Mouse (Mus musculus) heart, adult 2 months (tissue): ENCODE measurements around the gene Taok1. TPM values are rescaled to one million over a fixed set of nuclear protein-coding genes. Genes with fewer than 3 reads are reported as not detected.

Source experiments
- DNase-seq, 2 experiments: peaks; one replicate each; pipeline ENCODE4 v3.0.0; 2021
- H3K27ac ChIP-seq: fragments of 200-600 bp; 2 replicates; pipeline ENCODE4 v1.8.1; 2022
- H3K27me3 ChIP-seq: fragments of 200-500 bp; 2 replicates; pipeline ENCODE4 v1.6.1; 2012; ENCODE audit warnings: mild to moderate bottlenecking, low read length, inconsistent platforms, mixed read lengths; ENCODE audit not compliant: control insufficient read depth, insufficient read depth
- H3K36me3 ChIP-seq: fragments of 200-500 bp; 2 replicates; pipeline ENCODE4 v1.6.1; 2012; ENCODE audit warnings: low read length, inconsistent platforms; ENCODE audit not compliant: control insufficient read depth, insufficient read depth
- H3K4me1 ChIP-seq: fragments of 200-500 bp; 2 replicates; pipeline ENCODE4 v1.6.1; 2011; ENCODE audit warnings: low read length; ENCODE audit not compliant: control insufficient read depth, insufficient read depth
- H3K4me3 ChIP-seq: fragments of 200-600 bp; 2 replicates; pipeline ENCODE4 v1.8.1; 2022
- H3K79me2 ChIP-seq: fragments of 200-500 bp; replicated peaks from 2 replicates; pipeline ENCODE4 v1.6.1; 2012; ENCODE audit warnings: mild to moderate bottlenecking, inconsistent platforms, low read length, moderate library complexity, mixed read lengths; ENCODE audit not compliant: control insufficient read depth, insufficient read depth
- H3K9ac ChIP-seq: fragments of 200-500 bp; 2 replicates; pipeline ENCODE4 v1.6.1; 2012; ENCODE audit warnings: low read depth, mild to moderate bottlenecking, control low read depth, inconsistent platforms, low read length, mixed read lengths
- CTCF ChIP-seq: fragments of 200-600 bp; IDR thresholded peaks from 2 replicates; pipeline ENCODE4 v1.8.1; 2022; ENCODE audit warnings: antibody characterized with exemption, mild to moderate bottlenecking, moderate library complexity
- EP300 ChIP-seq: fragments of 200-500 bp; IDR thresholded peaks from 2 replicates; pipeline ENCODE4 v1.6.1; 2011; ENCODE audit warnings: low read depth, low read length, control low read depth; ENCODE audit not compliant: insufficient read depth
- POLR2A ChIP-seq: fragments of 200-500 bp; IDR thresholded peaks from 2 replicates; pipeline ENCODE4 v1.6.1; 2011; ENCODE audit warnings: mild to moderate bottlenecking, low read depth, low read length, control low read depth; ENCODE audit not compliant: insufficient read depth
- WGBS: fragments of 180-500 bp; shearing (Covaris S2); methylation state at CpG from one replicate; pipeline ENCODE4 v1.1.7; 2018; 5-methylcytosine and 5-hydroxymethylcytosine counted together
- intact Hi-C: fragments of 180-260 bp; cut with DNase I; formaldehyde crosslinking; loops from one replicate; pipeline ENCODE4 v1.15.1; 2025
- polyA plus RNA-seq: library from polyadenylated mRNA; depleted of rRNA; stranded (reverse); fragments of >200 nt; gene quantifications from 2 replicates; pipeline ENCODE4 v1.2.3, GENCODE M21; 2012
- total RNA-seq, 2 experiments: library from RNA; stranded (reverse); gene quantifications; 2 replicates each; pipeline ENCODE4 v1.2.3; 2021

Gene Taok1
- total and polyA plus RNA-seq, 3 experiments = 7.8 to 56.8 (median 50.9) TPM

- Histone ChIP-seq H3K79me2 (peaks cover 5% of the 10 kb centered on the region), H3K4me3 (no peak overlapping the region; the same call in 1 of the 2 replicates), H3K9ac (no peak overlapping the region), H3K4me1 (peaks cover 12% of the 10 kb centered on the region), H3K27me3 (no peaks in the 10 kb centered on the region), H3K27ac (peak overlapping the region; percentile 96; the same call in 1 of the 2 replicates), H3K36me3 (no peaks in the 10 kb centered on the region; the same call in 1 of the 2 replicates)
- no peak for TF ChIP-seq EP300
- intact Hi-C loops = loop anchor here (5.0 to 10.0 kb wide), 3 partner anchors 117 to 314 kb away; partner anchors contain the start of genes Ssh2 and Taok1
- WGBS = 76% methylated on average over 6 of the region's 6 CpGs
- DNase-seq = no peak
Measured at GRCm38 (mm10) chr11:77490451-77490850, 117.2 kb downstream of the Taok1 start.

- H3K36me3 ChIP-seq = no peaks in the 10 kb centered on the region; the same call in 1 of the 2 replicates
- no peaks in the 10 kb centered on the region for H3K27me3 ChIP-seq
- H3K4me3 ChIP-seq = peak within 1 kb of the TSS; percentile 66
- DNase-seq = peak; percentile 79 to 83
- peaks cover 3% of the 10 kb centered on the region; the same call in 1 of the 2 replicates for H3K79me2 ChIP-seq
- TF ChIP-seq POLR2A (peak; percentile 38; the same call in 1 of the 2 replicates), CTCF (no peak)
- intact Hi-C loops = loop anchor here (5.0 to 10.0 kb wide), 3 partner anchors 118 to 315 kb away; partner anchors contain the start of genes Ssh2 and Taok1
- peaks cover 9% of the 10 kb centered on the region for H3K4me1 ChIP-seq
- H3K27ac ChIP-seq = peak within 1 kb of the TSS; percentile 45
- peak within 1 kb of the TSS; percentile 86 for H3K9ac ChIP-seq
- WGBS = 4% methylated on average over 61 of the region's 87 CpGs
Measured at GRCm38 (mm10) chr11:77489591-77490235, 117.9 kb downstream of the Taok1 start, which contains the start of gene Ankrd13b. Gene Ankrd13b, minus strand, starts transcription at chr11:77489678.

GRCm38 (mm10) chr11:77488771-77489581 is 118.6 kb downstream of the Taok1 start:
- peaks cover 8% of the 10 kb centered on the region for H3K4me1 ChIP-seq
- peak overlapping the region; percentile 45 for H3K27ac ChIP-seq
- H3K27me3 ChIP-seq = no peaks in the 10 kb centered on the region
- H3K4me3 ChIP-seq = peak overlapping the region; percentile 66
- intact Hi-C loops = no loop called here
- no peak for TF ChIP-seq EP300
- no peak for TF ChIP-seq POLR2A
- TF ChIP-seq CTCF = no peak
- 11% methylated on average over 55 of the region's 55 CpGs for WGBS
- no peaks in the 10 kb centered on the region; the same call in 1 of the 2 replicates for H3K36me3 ChIP-seq
- peak overlapping the region; percentile 80 for H3K9ac ChIP-seq
- H3K79me2 ChIP-seq = peaks cover 3% of the 10 kb centered on the region; the same call in 1 of the 2 replicates
- peak in 1 of 2 experiments; percentile 48 for DNase-seq

- no peak overlapping the region for H3K27ac ChIP-seq
- H3K4me3 ChIP-seq = no peak overlapping the region
- peak in 1 of 2 experiments; percentile 25 for DNase-seq
- intact Hi-C loops = no loop called here
- TF ChIP-seq CTCF (no peak), POLR2A (no peak), EP300 (no peak)
- H3K79me2 ChIP-seq = no peaks in the 10 kb centered on the region
- no peak overlapping the region for H3K9ac ChIP-seq
- H3K27me3 ChIP-seq = no peaks in the 10 kb centered on the region
- no peaks in the 10 kb centered on the region; the same call in 1 of the 2 replicates for H3K36me3 ChIP-seq
- WGBS = 52% methylated on average over 5 of the region's 5 CpGs
- H3K4me1 ChIP-seq = peaks cover 6% of the 10 kb centered on the region
Measured at GRCm38 (mm10) chr11:77486798-77487197, 120.8 kb downstream of the Taok1 start.

- intact Hi-C loops = no loop called here
- Histone ChIP-seq H3K79me2 (no peaks in the 10 kb centered on the region), H3K4me1 (no peaks in the 10 kb centered on the region; the same call in 1 of the 2 replicates), H3K9ac (no peak overlapping the region), H3K4me3 (no peak overlapping the region), H3K36me3 (no peaks in the 10 kb centered on the region), H3K27me3 (no peaks in the 10 kb centered on the region), H3K27ac (no peak overlapping the region)
- WGBS = 82% methylated on average over 6 of the region's 6 CpGs
- TF ChIP-seq CTCF = no peak
- TF ChIP-seq EP300 = no peak
- no peak for TF ChIP-seq POLR2A
- no peak for DNase-seq
Measured at GRCm38 (mm10) chr11:77485229-77485628, 122.4 kb downstream of the Taok1 start.
